In genomic region chr2:114295110-114295509, GRCm38 (mm10) we compare ENCODE assay signal across 24 mouse cellular contexts.
"Had no signal": no experiment of that assay in that cellular context is flagged by ENCODE, and none has a peak within 500 bp of the region (broad histone marks: within the 10 kb centered on the region; RNA-seq: fewer than 3 reads in every experiment).

No protein-coding gene starts in this region.

- H3K4me1 ChIP-seq: limb, embryonic 12.5 days; limb, embryonic 15.5 days; megakaryocyte, embryonic 14.5 days; midbrain, embryonic 12.5 days; midbrain, embryonic 15.5 days; neural tube, embryonic 12.5 days; neural tube, embryonic 15.5 days had no signal

- H3K9me3 ChIP-seq: limb, embryonic 12.5 days; limb, embryonic 15.5 days; megakaryocyte, embryonic 14.5 days; midbrain, embryonic 12.5 days; midbrain, embryonic 15.5 days; neural tube, embryonic 12.5 days; neural tube, embryonic 15.5 days had no signal

- H3K36me3 ChIP-seq: limb, embryonic 12.5 days; limb, embryonic 15.5 days; midbrain, embryonic 12.5 days; midbrain, embryonic 15.5 days; neural tube, embryonic 12.5 days; neural tube, embryonic 15.5 days had no signal

- DNase-seq: kidney, adult 18-20 months; kidney, adult 9 months; kidney, postnatal 14 days; kidney, postnatal 4 days; left cerebral cortex, postnatal 4 days; liver, postnatal 0 days; right cerebral cortex, adult 18-20 months; right cerebral cortex, postnatal 14 days; right cerebral cortex, postnatal 4 days; thymus, adult 2 months; thymus, postnatal 14 days; thymus, postnatal 4 days had no signal

- H3K27ac ChIP-seq: limb, embryonic 12.5 days; limb, embryonic 15.5 days; liver, embryonic 14.5 days; midbrain, embryonic 12.5 days; midbrain, embryonic 15.5 days; neural tube, embryonic 12.5 days; neural tube, embryonic 15.5 days; stomach, postnatal 0 days had no signal

- H3K4me2 ChIP-seq: limb, embryonic 12.5 days; limb, embryonic 15.5 days; liver, embryonic 11.5 days; midbrain, embryonic 12.5 days; midbrain, embryonic 15.5 days; neural tube, embryonic 12.5 days; neural tube, embryonic 15.5 days had no signal

- H3K9ac ChIP-seq: limb, embryonic 12.5 days; limb, embryonic 15.5 days; liver, embryonic 14.5 days; liver, postnatal 0 days; midbrain, embryonic 12.5 days; midbrain, embryonic 15.5 days; neural tube, embryonic 12.5 days; neural tube, embryonic 15.5 days had no signal

- ATAC-seq: inflammation-experienced regulatory T-cells, adult 6 months; intestine, embryonic 16.5 days; liver, postnatal 0 days; midbrain, embryonic 15.5 days had no signal

- H3K4me3 ChIP-seq: limb, embryonic 12.5 days; limb, embryonic 15.5 days; megakaryocyte, embryonic 14.5 days; midbrain, embryonic 12.5 days; midbrain, embryonic 15.5 days; neural tube, embryonic 12.5 days; neural tube, embryonic 15.5 days had no signal

- H3K27me3 ChIP-seq: limb, embryonic 12.5 days; limb, embryonic 15.5 days; megakaryocyte, embryonic 14.5 days; midbrain, embryonic 12.5 days; midbrain, embryonic 15.5 days; neural tube, embryonic 12.5 days; neural tube, embryonic 15.5 days had no signal
